ENCODE assay signal across 20 mouse cellular contexts in the genomic region with DNA sequence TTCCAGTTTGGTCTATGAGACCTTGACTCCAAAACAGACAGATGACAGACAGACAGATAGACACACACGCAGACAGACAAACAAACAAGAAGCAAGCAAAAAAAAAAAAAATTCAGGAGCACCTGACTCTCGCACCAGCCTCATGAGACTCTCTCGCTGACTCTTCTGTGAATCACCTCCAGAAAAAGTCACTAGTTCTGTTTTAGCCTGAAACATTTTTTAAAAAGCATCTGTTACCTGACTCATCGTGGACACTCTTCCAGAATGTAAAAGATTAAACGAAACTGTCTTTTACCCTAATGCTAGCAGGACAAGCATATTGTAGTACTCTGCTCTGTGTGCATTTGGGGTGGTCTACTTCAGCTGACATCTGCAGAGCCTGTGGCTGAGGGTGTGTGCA. TPM values are rescaled to one million over a fixed set of nuclear protein-coding genes. Genes with fewer than 3 reads are reported as not detected.
"Had no signal": no experiment of that assay in that cellular context is flagged by ENCODE, and none has a peak within 500 bp of the region (broad histone marks: within the 10 kb centered on the region; RNA-seq: fewer than 3 reads in every experiment).

No protein-coding gene starts in this region.

- H3K4me3 ChIP-seq: midbrain, embryonic 10.5 days; midbrain, embryonic 12.5 days; myocyte; neural tube, embryonic 13.5 days; neural tube, embryonic 15.5 days had no signal

- H3K27ac ChIP-seq: midbrain, embryonic 10.5 days; midbrain, embryonic 12.5 days; neural tube, embryonic 13.5 days; neural tube, embryonic 15.5 days had no signal

- DNase-seq: lung, adult 18-20 months; lung, embryonic 14.5 days; lung, postnatal 10 days; lung, postnatal 4 days; midbrain, embryonic 14.5 days; retina, postnatal 1 day; right cerebral cortex, adult 18-20 months; right cerebral cortex, postnatal 25 days; right cerebral cortex, postnatal 4 days; spleen, adult 18-20 months; thymus, adult 18-20 months; thymus, postnatal 14 days; thymus, postnatal 36 days had no signal

- ATAC-seq: midbrain, embryonic 16.5 days had no signal

RNA-seq across cellular contexts. Expression of a gene that starts 44.6 kb away (rescaled TPM):
- total RNA-seq: megakaryocyte-erythroid progenitor cell, adult 5-6 weeks had no signal
